Mouse (Mus musculus) c-Kit-positive CD71-negative TER-119-negative erythroid progenitor cells, embryonic 14.5 days (primary cell): ENCODE measurements at regions not wholly inside any gene's neighbourhood (a gene's known extent, or its start where the extent isn't known, plus 50 kb on each side); places are given as distances from the start of the nearest gene placed in this dataset.

Experiments
- DNase-seq: peaks from one replicate; pipeline ENCODE4 v3.0.0-alpha.2; 2013; ENCODE audit warnings: low read depth

GRCm38 (mm10) chr2:26787312-26787711 is 77.5 kb downstream of the Abo start:
- DNase-seq: no peak

GRCm38 (mm10) chr2:26777016-26777415 is 87.8 kb downstream of the Abo start:
- DNase-seq: no peak

- no peak for DNase-seq
Observed at GRCm38 (mm10) chr2:26753357-26753756, 82.3 kb upstream of the Lcn4 start.

GRCm38 (mm10) chr2:26751916-26752315 is 80.8 kb upstream of the Lcn4 start:
- DNase-seq: no peak

- peak; percentile 29 for DNase-seq
Observed at GRCm38 (mm10) chr2:26744341-26744740, 73.3 kb upstream of the Lcn4 start.

GRCm38 (mm10) chr2:26738926-26739325 is 67.8 kb upstream of the Lcn4 start:
- DNase-seq: no peak

GRCm38 (mm10) chr2:26737725-26738124 is 66.6 kb upstream of the Lcn4 start:
- no peak for DNase-seq
